Mouse (Mus musculus) bone marrow macrophage, adult 2 months (primary cell): Measurements from ENCODE around the gene Isoc2a.

Experiments
- CTCF ChIP-seq: IDR thresholded peaks from 2 replicates; pipeline ENCODE4 v1.5.1; 2012; ENCODE audit warnings: low read depth, mild to moderate bottlenecking, low read length, moderate library complexity
- POLR2A ChIP-seq: IDR thresholded peaks from 2 replicates; pipeline ENCODE4 v1.6.1; 2012; ENCODE audit warnings: mild to moderate bottlenecking, low read depth, low read length, borderline replicate concordance

GRCm38 (mm10) chr7:4842634-4843131 is 34.3 kb upstream of the Isoc2a start:
- TF ChIP-seq POLR2A (no peak), CTCF (no peak)
